Mouse (Mus musculus): ENCODE measurements around the gene Fam118a. TPM values are rescaled to one million over a fixed set of nuclear protein-coding genes. Genes with fewer than 3 reads are reported as not detected.

The Fam118a gene
- polyA plus RNA-seq, 1 experiment, result 10.1 TPM

GRCm38 (mm10) chr15:85054098-85054497 is 25.4 kb downstream of the Fam118a start:
- H3K27ac ChIP-seq (ENCODE audit: insufficient read depth, low read depth, low read length), result no peak overlapping the region
- TF ChIP-seq CTCF (IDR thresholded peaks at IDR 0.05; ENCODE audit: low read depth, low read length) (no peak), POLR2A (IDR thresholded peaks at IDR 0.05; ENCODE audit: borderline replicate concordance, low read depth, low read length) (no peak)
- no peak overlapping the region for H3K4me3 ChIP-seq (ENCODE audit: insufficient read depth, low read length)
- H3K4me1 ChIP-seq (ENCODE audit: control insufficient read depth, insufficient read depth, low read length), result no peaks in the 10 kb centered on the region

- H3K4me3 ChIP-seq (ENCODE audit: insufficient read depth, low read length), result no peak overlapping the region
- no peaks in the 10 kb centered on the region for H3K4me1 ChIP-seq (ENCODE audit: control insufficient read depth, insufficient read depth, low read length)
- no peak overlapping the region for H3K27ac ChIP-seq (ENCODE audit: insufficient read depth, low read depth, low read length)
- TF ChIP-seq CTCF (IDR thresholded peaks at IDR 0.05; ENCODE audit: low read depth, low read length) (no peak), POLR2A (IDR thresholded peaks at IDR 0.05; ENCODE audit: borderline replicate concordance, low read depth, low read length) (no peak)
Observed at GRCm38 (mm10) chr15:85055186-85055585, 26.4 kb downstream of the Fam118a start.

GRCm38 (mm10) chr15:85063421-85063820 is 34.7 kb downstream of the Fam118a start:
- Histone ChIP-seq H3K27ac (ENCODE audit: insufficient read depth, low read depth, low read length) (no peak overlapping the region), H3K4me1 (ENCODE audit: control insufficient read depth, insufficient read depth, low read length) (no peaks in the 10 kb centered on the region), H3K4me3 (ENCODE audit: insufficient read depth, low read length) (no peak overlapping the region)
- TF ChIP-seq CTCF (IDR thresholded peaks at IDR 0.05; ENCODE audit: low read depth, low read length) (no peak), POLR2A (IDR thresholded peaks at IDR 0.05; ENCODE audit: borderline replicate concordance, low read depth, low read length) (no peak)

- Histone ChIP-seq H3K27ac (ENCODE audit: insufficient read depth, low read depth, low read length) (no peak overlapping the region), H3K4me1 (ENCODE audit: control insufficient read depth, insufficient read depth, low read length) (no peaks in the 10 kb centered on the region; the same call in 1 of the 2 replicates), H3K4me3 (ENCODE audit: insufficient read depth, low read length) (no peak overlapping the region)
- TF ChIP-seq CTCF (IDR thresholded peaks at IDR 0.05; ENCODE audit: low read depth, low read length) (no peak), POLR2A (IDR thresholded peaks at IDR 0.05; ENCODE audit: borderline replicate concordance, low read depth, low read length) (no peak)
Observed at GRCm38 (mm10) chr15:85070561-85070960, 41.8 kb downstream of the Fam118a start.

GRCm38 (mm10) chr15:85072651-85073050 is 43.9 kb downstream of the Fam118a start:
- no peak for TF ChIP-seq POLR2A (IDR thresholded peaks at IDR 0.05; ENCODE audit: borderline replicate concordance, low read depth, low read length)
- no peak for TF ChIP-seq CTCF (IDR thresholded peaks at IDR 0.05; ENCODE audit: low read depth, low read length)
- Histone ChIP-seq H3K4me3 (ENCODE audit: insufficient read depth, low read length) (no peak overlapping the region), H3K4me1 (ENCODE audit: control insufficient read depth, insufficient read depth, low read length) (peaks cover 4% of the 10 kb centered on the region; the same call in 1 of the 2 replicates)

GRCm38 (mm10) chr15:85085641-85086040 is 56.9 kb downstream of the Fam118a start:
- Histone ChIP-seq H3K4me3 (ENCODE audit: insufficient read depth, low read length) (no peak overlapping the region), H3K4me1 (ENCODE audit: control insufficient read depth, insufficient read depth, low read length) (peaks cover 6% of the 10 kb centered on the region), H3K27ac (ENCODE audit: insufficient read depth, low read depth, low read length) (no peak overlapping the region)
- TF ChIP-seq POLR2A (IDR thresholded peaks at IDR 0.05; ENCODE audit: borderline replicate concordance, low read depth, low read length), result no peak
- TF ChIP-seq CTCF (IDR thresholded peaks at IDR 0.05; ENCODE audit: low read depth, low read length), result no peak

More at GRCm38 (mm10) chr15:85072651-85073050, 43.9 kb downstream of the Fam118a start:
- no peak overlapping the region for H3K27ac ChIP-seq (ENCODE audit: insufficient read depth, low read depth, low read length)

Other genes starting within 250 kb of the Fam118a start
- gene Phf21b, start 172.9 kb upstream of the Fam118a start, polyA plus RNA-seq (2012; ENCODE audit: insufficient read depth, insufficient read length, missing spikeins), result 0.41 TPM in 1 of 2 replicates, not detected in the other
- 0.25 and 0.29 TPM in 2 replicates for gene Gm29666, start 108.9 kb upstream of the Fam118a start, polyA plus RNA-seq (2012; ENCODE audit: insufficient read depth, insufficient read length, missing spikeins)
- 21.3 and 24.2 TPM in 2 replicates for gene Nup50, start 105.5 kb upstream of the Fam118a start, polyA plus RNA-seq (2012; ENCODE audit: insufficient read depth, insufficient read length, missing spikeins)
- gene 5031439G07Rik, start 40.4 kb upstream of the Fam118a start, polyA plus RNA-seq (2012; ENCODE audit: insufficient read depth, insufficient read length, missing spikeins), result 132 and 141 TPM in 2 replicates
- not detected in 2 replicates for gene Upk3a, start 11.8 kb upstream of the Fam118a start, polyA plus RNA-seq (2012; ENCODE audit: insufficient read depth, insufficient read length, missing spikeins)
- gene Smc1b, start 103.0 kb downstream of the Fam118a start, polyA plus RNA-seq (2012; ENCODE audit: insufficient read depth, insufficient read length, missing spikeins), result not detected in 2 replicates
- gene Ribc2, start 103.1 kb downstream of the Fam118a start, polyA plus RNA-seq (2012; ENCODE audit: insufficient read depth, insufficient read length, missing spikeins), result not detected in 2 replicates
- not detected in 2 replicates for gene Fbln1, start 177.0 kb downstream of the Fam118a start, polyA plus RNA-seq (2012; ENCODE audit: insufficient read depth, insufficient read length, missing spikeins)

Data from bone marrow macrophage, adult 2 months (primary cell).